Mouse (Mus musculus) spleen, embryonic (tissue): Measurements from ENCODE around the gene Mau2.
"Not testable (repeated sequence)": the region's sequence is repeated elsewhere in the genome, so short reads cannot be mapped to it uniquely, and the experiment has no call there.

Experiments
- CTCF ChIA-PET: fragments of 350-600 bp; sonication (Branson Sonifier 250); formaldehyde crosslinking; loops from one replicate; lab custom pipeline; 2022; lab: Charles Lee

The Mau2 gene

GRCm38 (mm10) chr8:70026151-70026550 lies 16.4 kb downstream of the Mau2 start:
- CTCF ChIA-PET = interaction anchor here (0.6 kb wide), 1 partner anchor 208 kb away, joined by 3 read pairs; no protein-coding TSS in a partner anchor

- CTCF ChIA-PET = no interaction called here
Measured at GRCm38 (mm10) chr8:70023596-70023995, 18.9 kb downstream of the Mau2 start.

GRCm38 (mm10) chr8:70015017-70015416 lies 27.5 kb downstream of the Mau2 start:
- CTCF ChIA-PET = no interaction called here

GRCm38 (mm10) chr8:70012763-70013162 lies 29.8 kb downstream of the Mau2 start:
- CTCF ChIA-PET = no interaction called here

GRCm38 (mm10) chr8:70012350-70012749 lies 30.2 kb downstream of the Mau2 start:
- CTCF ChIA-PET = no interaction called here

GRCm38 (mm10) chr8:70010796-70011195 lies 31.7 kb downstream of the Mau2 start:
- CTCF ChIA-PET = interaction anchor here (1.0 kb wide), 1 partner anchor 78 kb away, joined by 3 read pairs; no protein-coding TSS in a partner anchor

GRCm38 (mm10) chr8:70005178-70005577 lies 37.4 kb downstream of the Mau2 start:
- CTCF ChIA-PET = interaction anchor here (0.7 kb wide), 2 partner anchors 8 to 14 kb away, joined by 4 to 7 read pairs; no protein-coding TSS in a partner anchor

- CTCF ChIA-PET = no interaction called here
Measured at GRCm38 (mm10) chr8:70004345-70004744, 38.2 kb downstream of the Mau2 start.

GRCm38 (mm10) chr8:70003204-70003657 lies 39.3 kb downstream of the Mau2 start:
- CTCF ChIA-PET = interaction anchor here (0.6 kb wide), 4 partner anchors 28 to 705 kb away, joined by 3 to 5 read pairs (median 4); no protein-coding TSS in a partner anchor

GRCm38 (mm10) chr8:70001892-70002191 lies 40.7 kb downstream of the Mau2 start:
- CTCF ChIA-PET = interaction anchor here (0.7 kb wide), 1 partner anchor 49 kb away, joined by 8 read pairs; no protein-coding TSS in a partner anchor

GRCm38 (mm10) chr8:70001176-70001891 lies 41.2 kb downstream of the Mau2 start:
- CTCF ChIA-PET = no interaction called here

GRCm38 (mm10) chr8:70000226-70000625 lies 42.3 kb downstream of the Mau2 start:
- CTCF ChIA-PET = no interaction called here

GRCm38 (mm10) chr8:69999236-69999635 lies 43.3 kb downstream of the Mau2 start:
- CTCF ChIA-PET = no interaction called here

- CTCF ChIA-PET = no interaction called here
Measured at GRCm38 (mm10) chr8:69998706-69999105, 43.8 kb downstream of the Mau2 start.

- CTCF ChIA-PET = interaction anchor here (0.6 kb wide), 2 partner anchors 9 to 162 kb away, joined by 3 to 4 read pairs; no protein-coding TSS in a partner anchor
Measured at GRCm38 (mm10) chr8:69996589-69997285, 45.8 kb downstream of the Mau2 start.

GRCm38 (mm10) chr8:69995776-69996588 lies 46.6 kb downstream of the Mau2 start, which contains the start of gene Gatad2a:
TSS of gene Gatad2a (minus strand) at chr8:69996384.
- CTCF ChIA-PET = no interaction called here

- CTCF ChIA-PET = no interaction called here
Measured at GRCm38 (mm10) chr8:69995422-69995775, 47.1 kb downstream of the Mau2 start.

GRCm38 (mm10) chr8:69988936-69989335 lies 53.6 kb downstream of the Mau2 start:
- CTCF ChIA-PET = not testable (repeated sequence)

- CTCF ChIA-PET = interaction anchor here (0.7 kb wide), 1 partner anchor 8 kb away, joined by 5 read pairs; no protein-coding TSS in a partner anchor
Measured at GRCm38 (mm10) chr8:69987744-69988143, 54.8 kb downstream of the Mau2 start.

- CTCF ChIA-PET = no interaction called here
Measured at GRCm38 (mm10) chr8:69984876-69985553, 57.5 kb downstream of the Mau2 start.

- CTCF ChIA-PET = interaction anchor here (0.6 to 1.1 kb wide), 2 partner anchors 14 to 32 kb away, joined by 4 to 34 read pairs; no protein-coding TSS in a partner anchor
Measured at GRCm38 (mm10) chr8:69978456-69978855, 64.1 kb downstream of the Mau2 start.
